In the genomic region with DNA sequence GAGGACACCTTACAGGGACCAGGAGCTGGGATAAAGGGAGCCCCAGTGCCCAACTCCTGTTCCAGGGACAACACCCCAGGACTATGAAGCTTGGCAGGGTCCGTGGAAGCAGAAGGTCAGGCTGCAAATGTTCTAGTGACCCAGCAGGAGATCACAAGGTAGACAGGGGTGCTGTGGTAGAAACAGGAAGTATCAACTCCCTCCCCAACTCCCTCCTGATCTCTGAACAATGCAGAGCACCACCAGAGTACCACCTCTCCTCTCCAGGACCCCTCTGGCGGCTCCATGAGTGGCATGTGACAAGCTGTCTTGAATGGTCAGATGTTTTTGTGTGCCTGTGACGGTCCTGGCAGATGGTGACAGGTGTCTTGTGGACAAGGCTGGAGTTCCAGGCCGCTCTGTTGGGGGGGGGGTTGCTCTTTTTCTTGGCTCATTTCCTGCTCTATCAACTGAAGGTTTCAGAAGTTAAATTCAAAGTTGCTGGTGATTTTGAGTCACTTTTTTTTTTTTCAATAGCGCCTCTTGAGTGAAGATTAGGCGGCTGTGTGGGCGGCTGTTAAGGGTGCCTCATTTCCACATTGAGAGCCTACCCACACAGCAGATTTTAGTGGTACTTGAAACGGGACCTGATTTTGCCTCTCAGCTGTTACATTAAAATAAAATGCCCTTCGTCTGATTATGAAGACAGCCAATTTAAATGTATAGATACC, we compare ENCODE assay signal across 13 mouse cellular contexts.
DNase-seq lines count a peak whose midpoint lies in the region; ATAC-seq and TF ChIP-seq lines count a peak whose summit lies in the region.
"Had no signal": no experiment of that assay in that cellular context is flagged by ENCODE, and none has a peak within 500 bp of the region (broad histone marks: within the 10 kb centered on the region; RNA-seq: fewer than 3 reads in every experiment).

No protein-coding gene starts in this region.

- WGBS in thymus, adult 2 months, result 70% methylated on average over 9 of the region's 9 CpGs
- 82% methylated on average over 9 of the region's 9 CpGs for WGBS in midbrain, embryonic 11.5 days

- no peak for ATAC-seq in midbrain, embryonic 11.5 days (ENCODE audit: low FRiP score)

- H3K4me1 ChIP-seq in thymus, adult 2 months (replicated peaks; ENCODE audit: control insufficient read depth, insufficient read depth, low read length), result no peaks in the 10 kb centered on the region
- no peaks in the 10 kb centered on the region for H3K4me1 ChIP-seq in midbrain, embryonic 11.5 days (ENCODE audit: control insufficient read depth, insufficient read depth, low read length)
- H3K4me1 ChIP-seq: embryonic facial prominence, embryonic 12.5 days had no signal

- H3K36me3 ChIP-seq in thymus, adult 2 months (ENCODE audit: control insufficient read depth, insufficient read depth, low read length), result no peaks in the 10 kb centered on the region
- H3K36me3 ChIP-seq in midbrain, embryonic 11.5 days (ENCODE audit: control insufficient read depth, insufficient read depth, low read length), result no peaks in the 10 kb centered on the region
- H3K36me3 ChIP-seq: embryonic facial prominence, embryonic 12.5 days had no signal

- H3K4me3 ChIP-seq in thymus, adult 2 months (ENCODE audit: control insufficient read depth, insufficient read depth, low read length), result no peak overlapping the region
- no peak overlapping the region for H3K4me3 ChIP-seq in midbrain, embryonic 11.5 days (ENCODE audit: low read depth, low read length)
- H3K4me3 ChIP-seq: embryonic facial prominence, embryonic 12.5 days had no signal

- H3K4me2 ChIP-seq in midbrain, embryonic 11.5 days, result no peak overlapping the region
- H3K4me2 ChIP-seq: embryonic facial prominence, embryonic 12.5 days had no signal

- H3K9ac ChIP-seq in midbrain, embryonic 11.5 days (ENCODE audit: low read length), result no peak overlapping the region
- H3K9ac ChIP-seq: embryonic facial prominence, embryonic 12.5 days; liver, embryonic 14.5 days had no signal

- no peak for TF ChIP-seq POLR2A in thymus, adult 2 months (IDR thresholded peaks at IDR 0.05; ENCODE audit: control insufficient read depth, extremely low read depth, insufficient read depth, low read length, poor library complexity)

- H3K9me3 ChIP-seq in midbrain, embryonic 11.5 days (ENCODE audit: control insufficient read depth, low read length), result no peaks in the 10 kb centered on the region
- H3K9me3 ChIP-seq: embryonic facial prominence, embryonic 12.5 days had no signal

- TF ChIP-seq CTCF in thymus, adult 2 months (IDR thresholded peaks at IDR 0.05; ENCODE audit: borderline replicate concordance, control insufficient read depth, extremely low read depth, insufficient read depth, low read length, poor library complexity), result no peak

- no peaks in the 10 kb centered on the region for H3K27me3 ChIP-seq in thymus, adult 2 months (ENCODE audit: control insufficient read depth, insufficient read depth, low read length)
- no peaks in the 10 kb centered on the region for H3K27me3 ChIP-seq in midbrain, embryonic 11.5 days (ENCODE audit: control insufficient read depth, insufficient read depth, low read length)
- H3K27me3 ChIP-seq: embryonic facial prominence, embryonic 12.5 days had no signal

- DNase-seq in thymus, adult 2 months, result peak; percentile 8
- DNase-seq in thymus, postnatal 0 days (ENCODE audit: low spot score), result no peak
- DNase-seq in frontal cortex, postnatal 14 days (ENCODE audit: low spot score in 2 of 2), result peak; percentile 56 to 66
- DNase-seq in natural killer cell, adult 2 months (ENCODE audit: low spot score in 2 of 2), result peak; percentile 3 to 11
- peak; percentile 37 for DNase-seq in thymus, postnatal 4 days
- DNase-seq in kidney, adult 8-10 months, result no peak
- no peak for DNase-seq in heart, adult 18-20 months
- DNase-seq in midbrain, embryonic 11.5 days (ENCODE audit: low spot score, missing footprints), result no peak
- DNase-seq: cerebellum, adult 9-10 months; gastrocnemius, postnatal 25 days had no signal

- H3K27ac ChIP-seq in thymus, adult 2 months (ENCODE audit: control insufficient read depth, insufficient read depth, low read length), result no peak overlapping the region
- no peak overlapping the region for H3K27ac ChIP-seq in midbrain, embryonic 11.5 days (ENCODE audit: low read depth, low read length)
- H3K27ac ChIP-seq: embryonic facial prominence, embryonic 12.5 days; liver, embryonic 14.5 days; macrophage had no signal

Comparison
In these comparisons a context has a peak if more than half of its experiments do, and no peak if none do; other contexts are left out.
1. DNase-seq: peak in thymus, adult 2 months (single experiment), frontal cortex, postnatal 14 days (2 of 2), natural killer cell, adult 2 months (2 of 2) and thymus, postnatal 4 days (single experiment); none in thymus, postnatal 0 days (single experiment), kidney, adult 8-10 months (0 of 2), heart, adult 18-20 months (0 of 2) and midbrain, embryonic 11.5 days (single experiment).